Mouse (Mus musculus): ENCODE data around the gene Pdzrn4. TPM values are rescaled to one million over a fixed set of nuclear protein-coding genes. Genes with fewer than 3 reads are reported as not detected.

The Pdzrn4 gene
- total RNA-seq, 1 experiment: not detected

DNA sequence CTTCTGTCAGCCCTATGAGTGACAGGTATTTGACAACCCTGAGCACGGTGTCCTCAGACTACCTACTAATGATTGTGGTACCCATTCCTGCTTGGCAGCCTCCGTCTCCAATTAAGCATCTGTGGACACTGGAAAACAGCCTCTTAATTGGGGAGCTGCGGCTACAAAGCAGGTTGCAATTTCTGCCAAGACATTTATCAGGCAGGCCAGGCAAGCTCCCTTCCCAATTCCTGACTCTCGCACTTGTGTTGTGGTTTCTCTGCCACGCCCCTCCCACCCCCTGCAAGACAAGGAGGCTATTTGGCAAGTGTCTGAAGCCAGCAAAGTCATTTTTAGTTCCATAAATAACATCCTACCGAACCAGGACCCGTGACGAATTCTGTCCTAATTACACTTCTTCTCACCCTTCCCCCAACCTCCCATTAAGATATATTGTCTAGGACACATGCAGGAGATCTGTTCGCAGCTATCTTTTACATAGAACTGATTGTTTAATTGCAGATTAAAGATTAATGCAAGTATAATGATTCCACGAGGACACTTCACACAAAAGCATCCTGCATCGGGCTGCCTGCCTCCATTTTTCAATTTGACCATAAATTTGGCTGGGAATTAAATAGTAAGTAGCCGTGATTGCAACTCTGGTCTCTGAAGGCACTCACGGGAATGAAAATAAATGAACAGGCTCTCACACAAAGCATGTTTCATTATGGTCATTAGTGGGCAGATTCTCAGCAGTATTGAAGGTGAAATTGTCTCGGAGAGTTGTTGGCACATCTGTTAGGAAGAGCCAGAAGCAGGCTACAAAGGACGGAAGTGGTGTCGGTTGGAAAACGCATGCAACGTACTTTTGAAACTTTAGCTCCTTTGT, 243.8 kb downstream of the Pdzrn4 start:
- H3K9me3 ChIP-seq (ENCODE audit: control insufficient read depth, insufficient read depth, low read depth, low read length): no peaks in the 10 kb centered on the region
- H3K9ac ChIP-seq (ENCODE audit: insufficient read depth, low read depth, low read length, poor library complexity, severe bottlenecking): no peak overlapping the region
- H3K36me3 ChIP-seq (ENCODE audit: control insufficient read depth, insufficient read depth, low read length, poor library complexity, severe bottlenecking): no peaks in the 10 kb centered on the region
- no peak for DNase-seq (ENCODE audit: low read depth, low spot score)
- TF ChIP-seq ZC3H11A (IDR thresholded peaks at IDR 0.05; ENCODE audit: borderline replicate concordance, low read depth, low read length) (no peak), ZNF384 (IDR thresholded peaks at IDR 0.05; ENCODE audit: low read depth, low read length) (no peak), MAFK (IDR thresholded peaks at IDR 0.05; ENCODE audit: insufficient read depth, low read depth, low read length) (no peak), CHD2 (IDR thresholded peaks at IDR 0.05; ENCODE audit: low read depth, low read length) (no peak), HCFC1 (IDR thresholded peaks at IDR 0.05; ENCODE audit: borderline replicate concordance, insufficient read depth, low read length) (no peak)
- no peaks in the 10 kb centered on the region for H3K4me1 ChIP-seq (ENCODE audit: control insufficient read depth in 2 of 2, insufficient read depth in 2 of 2, low read length in 2 of 2, poor library complexity in 1 of 2)
- no peak overlapping the region for H3K4me3 ChIP-seq (ENCODE audit: insufficient read depth in 1 of 2, low read depth in 1 of 2, low read length in 2 of 2, poor library complexity in 1 of 2, severe bottlenecking in 1 of 2)
- in situ Hi-C loops (cut with MboI; ENCODE audit: low sequenced_read_pairs in 2 of 2, unreplicated experiment in 2 of 2): no loop called here
- no peak overlapping the region for H3K27ac ChIP-seq (ENCODE audit: insufficient read depth, low read depth, low read length, poor library complexity, severe bottlenecking)

DNA sequence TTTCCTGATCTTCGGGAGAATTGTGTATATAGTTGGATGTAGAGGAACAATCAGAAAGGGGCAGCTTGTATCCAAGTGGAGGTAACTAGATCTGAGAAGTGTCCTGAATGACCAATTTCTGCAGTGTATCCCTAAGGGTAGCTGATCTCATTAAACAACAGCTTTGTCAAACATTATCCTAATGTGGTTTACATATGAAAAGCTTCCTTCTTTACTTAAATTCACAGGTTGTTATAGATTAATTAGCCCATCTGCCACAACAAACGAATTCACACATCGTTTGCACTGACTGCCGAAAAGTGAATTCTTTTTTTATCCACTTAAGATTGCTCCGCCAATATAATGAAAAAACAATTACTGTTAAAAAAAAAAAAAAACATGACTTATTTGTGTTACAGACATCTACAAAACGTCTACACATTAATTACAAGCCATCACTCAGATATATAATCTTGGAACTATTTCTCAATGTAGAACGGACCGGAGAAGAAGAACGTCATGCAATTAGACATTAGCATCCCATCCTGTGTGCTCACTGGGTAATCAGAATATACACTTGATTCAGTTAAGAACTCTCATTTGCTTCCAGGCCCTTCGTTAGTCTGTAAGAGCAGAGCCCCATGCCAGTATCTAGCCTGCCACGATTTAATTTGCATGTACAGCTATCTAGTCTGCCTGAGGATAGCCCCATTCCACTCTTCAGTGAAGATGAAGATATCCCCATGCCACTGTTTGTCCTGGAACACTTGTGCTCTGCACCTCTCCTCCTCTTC, 274.8 kb downstream of the Pdzrn4 start:
- H3K36me3 ChIP-seq (ENCODE audit: control insufficient read depth, insufficient read depth, low read length, poor library complexity, severe bottlenecking): no peaks in the 10 kb centered on the region
- no peak for TF ChIP-seq CHD2 (IDR thresholded peaks at IDR 0.05; ENCODE audit: low read depth, low read length)
- TF ChIP-seq ZNF384 (IDR thresholded peaks at IDR 0.05; ENCODE audit: low read depth, low read length): no peak
- no peak for TF ChIP-seq MAFK (IDR thresholded peaks at IDR 0.05; ENCODE audit: insufficient read depth, low read depth, low read length)
- no peak for TF ChIP-seq ZC3H11A (IDR thresholded peaks at IDR 0.05; ENCODE audit: borderline replicate concordance, low read depth, low read length)
- no peak for TF ChIP-seq HCFC1 (IDR thresholded peaks at IDR 0.05; ENCODE audit: borderline replicate concordance, insufficient read depth, low read length)
- no peak overlapping the region for H3K4me3 ChIP-seq (ENCODE audit: insufficient read depth in 1 of 2, low read depth in 1 of 2, low read length in 2 of 2, poor library complexity in 1 of 2, severe bottlenecking in 1 of 2)
- H3K27ac ChIP-seq (ENCODE audit: insufficient read depth, low read depth, low read length, poor library complexity, severe bottlenecking): no peak overlapping the region
- in situ Hi-C loops (cut with MboI; ENCODE audit: low sequenced_read_pairs in 2 of 2, unreplicated experiment in 2 of 2): no loop called here
- DNase-seq (ENCODE audit: low read depth, low spot score): no peak
- H3K9me3 ChIP-seq (ENCODE audit: control insufficient read depth, insufficient read depth, low read depth, low read length): no peaks in the 10 kb centered on the region
- no peaks in the 10 kb centered on the region for H3K4me1 ChIP-seq (ENCODE audit: control insufficient read depth in 2 of 2, insufficient read depth in 2 of 2, low read length in 2 of 2, poor library complexity in 1 of 2)
- no peak overlapping the region for H3K9ac ChIP-seq (ENCODE audit: insufficient read depth, low read depth, low read length, poor library complexity, severe bottlenecking)

DNA sequence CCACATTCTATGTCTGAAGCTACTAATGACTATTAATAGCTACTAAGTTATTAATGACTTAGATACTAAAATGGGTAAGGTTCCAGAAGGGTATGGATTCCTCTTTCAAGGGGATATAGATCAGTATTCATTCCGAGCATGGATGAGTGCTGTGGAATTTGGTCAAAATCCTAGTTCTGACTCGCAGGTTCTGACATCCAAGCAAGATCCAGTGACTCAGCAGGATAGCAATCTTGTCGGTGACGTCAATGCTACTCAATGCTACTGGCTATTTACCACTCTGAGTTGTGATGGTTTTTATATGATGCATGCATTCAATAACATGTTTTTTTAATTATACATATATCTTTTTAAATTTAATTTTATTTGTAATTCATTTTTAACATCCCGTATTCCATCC, 279.4 kb downstream of the Pdzrn4 start:
- no peak for DNase-seq (ENCODE audit: low read depth, low spot score)

GRCm38 (mm10) chr15:92678377-92678776, 281.7 kb downstream of the Pdzrn4 start:
- in situ Hi-C loops (cut with MboI; ENCODE audit: low sequenced_read_pairs in 2 of 2, unreplicated experiment in 2 of 2): no loop called here
- H3K4me3 ChIP-seq (ENCODE audit: insufficient read depth in 1 of 2, low read depth in 1 of 2, low read length in 2 of 2, poor library complexity in 1 of 2, severe bottlenecking in 1 of 2): no peak overlapping the region
- TF ChIP-seq HCFC1 (IDR thresholded peaks at IDR 0.05; ENCODE audit: borderline replicate concordance, insufficient read depth, low read length): no peak
- TF ChIP-seq ZNF384 (IDR thresholded peaks at IDR 0.05; ENCODE audit: low read depth, low read length): no peak
- no peak for TF ChIP-seq MAFK (IDR thresholded peaks at IDR 0.05; ENCODE audit: insufficient read depth, low read depth, low read length)
- TF ChIP-seq ZC3H11A (IDR thresholded peaks at IDR 0.05; ENCODE audit: borderline replicate concordance, low read depth, low read length): no peak
- no peak for TF ChIP-seq CHD2 (IDR thresholded peaks at IDR 0.05; ENCODE audit: low read depth, low read length)

More for the DNA sequence above, 279.4 kb downstream of the Pdzrn4 start:
- no peak for TF ChIP-seq HCFC1 (IDR thresholded peaks at IDR 0.05; ENCODE audit: borderline replicate concordance, insufficient read depth, low read length)
- no peak for TF ChIP-seq MAFK (IDR thresholded peaks at IDR 0.05; ENCODE audit: insufficient read depth, low read depth, low read length)
- no peak for TF ChIP-seq ZNF384 (IDR thresholded peaks at IDR 0.05; ENCODE audit: low read depth, low read length)
- TF ChIP-seq CHD2 (IDR thresholded peaks at IDR 0.05; ENCODE audit: low read depth, low read length): no peak
- no peak for TF ChIP-seq ZC3H11A (IDR thresholded peaks at IDR 0.05; ENCODE audit: borderline replicate concordance, low read depth, low read length)
- in situ Hi-C loops (cut with MboI; ENCODE audit: low sequenced_read_pairs in 2 of 2, unreplicated experiment in 2 of 2): no loop called here
- Histone ChIP-seq H3K36me3 (ENCODE audit: control insufficient read depth, insufficient read depth, low read length, poor library complexity, severe bottlenecking) (no peaks in the 10 kb centered on the region), H3K4me3 (ENCODE audit: insufficient read depth in 1 of 2, low read depth in 1 of 2, low read length in 2 of 2, poor library complexity in 1 of 2, severe bottlenecking in 1 of 2) (no peak overlapping the region), H3K4me1 (ENCODE audit: control insufficient read depth in 2 of 2, insufficient read depth in 2 of 2, low read length in 2 of 2, poor library complexity in 1 of 2) (no peaks in the 10 kb centered on the region), H3K27ac (ENCODE audit: insufficient read depth, low read depth, low read length, poor library complexity, severe bottlenecking) (no peak overlapping the region), H3K9me3 (ENCODE audit: control insufficient read depth, insufficient read depth, low read depth, low read length) (no peaks in the 10 kb centered on the region), H3K9ac (ENCODE audit: insufficient read depth, low read depth, low read length, poor library complexity, severe bottlenecking) (no peak overlapping the region)

More at GRCm38 (mm10) chr15:92678377-92678776, 281.7 kb downstream of the Pdzrn4 start:
- no peak for DNase-seq (ENCODE audit: low read depth, low spot score)
- no peaks in the 10 kb centered on the region for H3K4me1 ChIP-seq (ENCODE audit: control insufficient read depth in 2 of 2, insufficient read depth in 2 of 2, low read length in 2 of 2, poor library complexity in 1 of 2)
- no peak overlapping the region for H3K9ac ChIP-seq (ENCODE audit: insufficient read depth, low read depth, low read length, poor library complexity, severe bottlenecking)
- no peak overlapping the region for H3K27ac ChIP-seq (ENCODE audit: insufficient read depth, low read depth, low read length, poor library complexity, severe bottlenecking)
- H3K36me3 ChIP-seq (ENCODE audit: control insufficient read depth, insufficient read depth, low read length, poor library complexity, severe bottlenecking): no peaks in the 10 kb centered on the region
- H3K9me3 ChIP-seq (ENCODE audit: control insufficient read depth, insufficient read depth, low read depth, low read length): no peaks in the 10 kb centered on the region

Measured in ES-E14 (cell line).